Mouse (Mus musculus): Measurements from ENCODE around the gene Chchd5. TPM values are rescaled to one million over a fixed set of nuclear protein-coding genes. Genes with fewer than 3 reads are reported as not detected.
A peak's percentile ranks its signal among the peaks of the same experiment; 100 is the strongest.

Chchd5 gene
- 26.8 and 26.9 TPM in 2 replicates for polyA plus RNA-seq (2014; fragmentation: Nextera tagmentation; extraction: Ambion mirVana)

- 0% methylated on average over 35 of the region's 35 CpGs for WGBS
Observed at GRCm38 (mm10) chr2:129129412-129129929, at the start of gene Chchd5. TSS of gene Chchd5 (plus strand) at chr2:129129700.

GRCm38 (mm10) chr2:129081097-129081496 lies 48.4 kb upstream of the Chchd5 start:
- H3K4me3 ChIP-seq (ENCODE audit: low read length) = no peak overlapping the region
- WGBS = 71% methylated on average over 13 of the region's 13 CpGs
- H3K9me3 ChIP-seq (ENCODE audit: control insufficient read depth, low read length) = peaks cover 3% of the 10 kb centered on the region; the same call in 1 of the 2 replicates
- no peak for ATAC-seq (ENCODE audit: low FRiP score, low TSS enrichment)
- no peaks in the 10 kb centered on the region for H3K27me3 ChIP-seq (ENCODE audit: control insufficient read depth, insufficient read depth, low read length)
- no peak overlapping the region for H3K4me2 ChIP-seq (replicated peaks; ENCODE audit: low read depth, low read length)
- H3K9ac ChIP-seq (ENCODE audit: low read depth, low read length) = no peak overlapping the region
- H3K36me3 ChIP-seq (ENCODE audit: control insufficient read depth, insufficient read depth, low read length) = peaks cover 46% of the 10 kb centered on the region; the same call in 1 of the 2 replicates
- no peaks in the 10 kb centered on the region for H3K4me1 ChIP-seq (ENCODE audit: control insufficient read depth, insufficient read depth, low read length)
- no peak overlapping the region for H3K27ac ChIP-seq (ENCODE audit: low read depth, low read length)

More at GRCm38 (mm10) chr2:129129412-129129929, at the start of gene Chchd5:
- peak within 1 kb of the TSS; percentile 76 for H3K9ac ChIP-seq (ENCODE audit: low read depth, low read length)
- H3K4me3 ChIP-seq (ENCODE audit: low read length) = peak within 1 kb of the TSS; percentile 64
- H3K9me3 ChIP-seq (ENCODE audit: control insufficient read depth, low read length) = peaks cover 5% of the 10 kb centered on the region; the same call in 1 of the 2 replicates
- H3K27ac ChIP-seq (ENCODE audit: low read depth, low read length) = peak within 1 kb of the TSS; percentile 90
- H3K36me3 ChIP-seq (ENCODE audit: control insufficient read depth, insufficient read depth, low read length) = peaks cover 42% of the 10 kb centered on the region
- H3K4me2 ChIP-seq (replicated peaks; ENCODE audit: low read depth, low read length) = peak within 1 kb of the TSS; percentile 61
- H3K27me3 ChIP-seq (ENCODE audit: control insufficient read depth, insufficient read depth, low read length) = no peaks in the 10 kb centered on the region
- peaks cover 6% of the 10 kb centered on the region for H3K4me1 ChIP-seq (ENCODE audit: control insufficient read depth, insufficient read depth, low read length)
- ATAC-seq (ENCODE audit: low FRiP score, low TSS enrichment) = peak; percentile 100

GRCm38 (mm10) chr2:129083514-129083913 lies 46.0 kb upstream of the Chchd5 start:
- ATAC-seq (ENCODE audit: low FRiP score, low TSS enrichment) = no peak
- H3K27me3 ChIP-seq (ENCODE audit: control insufficient read depth, insufficient read depth, low read length) = no peaks in the 10 kb centered on the region
- peaks cover 3% of the 10 kb centered on the region; the same call in 1 of the 2 replicates for H3K9me3 ChIP-seq (ENCODE audit: control insufficient read depth, low read length)
- no peak overlapping the region for H3K9ac ChIP-seq (ENCODE audit: low read depth, low read length)
- H3K36me3 ChIP-seq (ENCODE audit: control insufficient read depth, insufficient read depth, low read length) = peaks cover 39% of the 10 kb centered on the region; the same call in 1 of the 2 replicates
- 97% methylated on average over 5 of the region's 5 CpGs for WGBS
- H3K4me2 ChIP-seq (replicated peaks; ENCODE audit: low read depth, low read length) = no peak overlapping the region
- H3K27ac ChIP-seq (ENCODE audit: low read depth, low read length) = no peak overlapping the region
- H3K4me3 ChIP-seq (ENCODE audit: low read length) = no peak overlapping the region
- H3K4me1 ChIP-seq (ENCODE audit: control insufficient read depth, insufficient read depth, low read length) = no peaks in the 10 kb centered on the region

- no peak for ATAC-seq (ENCODE audit: low FRiP score, low TSS enrichment)
- Histone ChIP-seq H3K9ac (ENCODE audit: low read depth, low read length) (no peak overlapping the region), H3K27ac (ENCODE audit: low read depth, low read length) (no peak overlapping the region), H3K36me3 (ENCODE audit: control insufficient read depth, insufficient read depth, low read length) (peaks cover 42% of the 10 kb centered on the region), H3K4me2 (replicated peaks; ENCODE audit: low read depth, low read length) (no peak overlapping the region), H3K27me3 (ENCODE audit: control insufficient read depth, insufficient read depth, low read length) (no peaks in the 10 kb centered on the region), H3K4me1 (ENCODE audit: control insufficient read depth, insufficient read depth, low read length) (no peaks in the 10 kb centered on the region), H3K9me3 (ENCODE audit: control insufficient read depth, low read length) (peaks cover 3% of the 10 kb centered on the region; the same call in 1 of the 2 replicates), H3K4me3 (ENCODE audit: low read length) (no peak overlapping the region)
- 54% methylated on average over 2 of the region's 2 CpGs for WGBS
Observed at GRCm38 (mm10) chr2:129084959-129085358, 44.5 kb upstream of the Chchd5 start.

DNA sequence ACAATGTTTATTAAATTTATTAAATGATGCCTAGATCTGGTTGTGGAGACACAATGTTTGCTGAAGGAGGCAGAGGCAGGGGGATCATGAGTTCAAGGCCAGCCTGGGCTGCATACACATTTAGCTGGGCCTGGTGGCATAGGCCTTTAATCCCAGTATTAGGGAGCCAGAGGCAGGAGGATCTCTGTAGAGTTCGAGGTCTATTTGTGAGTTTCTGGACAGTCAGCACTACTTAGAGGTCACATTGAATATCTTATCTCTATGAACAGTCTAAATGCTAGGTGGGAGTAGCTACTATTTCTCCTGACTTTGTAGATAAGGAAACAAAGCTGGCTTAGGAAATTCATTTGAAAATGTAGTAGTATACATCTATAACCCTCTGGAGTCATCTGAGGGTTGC lies 42.0 kb upstream of the Chchd5 start:
- Histone ChIP-seq H3K9ac (ENCODE audit: low read depth, low read length) (no peak overlapping the region), H3K9me3 (ENCODE audit: control insufficient read depth, low read length) (peaks cover 3% of the 10 kb centered on the region; the same call in 1 of the 2 replicates), H3K4me3 (ENCODE audit: low read length) (no peak overlapping the region), H3K27me3 (ENCODE audit: control insufficient read depth, insufficient read depth, low read length) (no peaks in the 10 kb centered on the region), H3K4me1 (ENCODE audit: control insufficient read depth, insufficient read depth, low read length) (no peaks in the 10 kb centered on the region), H3K36me3 (ENCODE audit: control insufficient read depth, insufficient read depth, low read length) (peaks cover 32% of the 10 kb centered on the region), H3K4me2 (replicated peaks; ENCODE audit: low read depth, low read length) (no peak overlapping the region), H3K27ac (ENCODE audit: low read depth, low read length) (no peak overlapping the region)
- ATAC-seq (ENCODE audit: low FRiP score, low TSS enrichment) = no peak
- 93% methylated on average over 1 of the region's 1 CpGs for WGBS

DNA sequence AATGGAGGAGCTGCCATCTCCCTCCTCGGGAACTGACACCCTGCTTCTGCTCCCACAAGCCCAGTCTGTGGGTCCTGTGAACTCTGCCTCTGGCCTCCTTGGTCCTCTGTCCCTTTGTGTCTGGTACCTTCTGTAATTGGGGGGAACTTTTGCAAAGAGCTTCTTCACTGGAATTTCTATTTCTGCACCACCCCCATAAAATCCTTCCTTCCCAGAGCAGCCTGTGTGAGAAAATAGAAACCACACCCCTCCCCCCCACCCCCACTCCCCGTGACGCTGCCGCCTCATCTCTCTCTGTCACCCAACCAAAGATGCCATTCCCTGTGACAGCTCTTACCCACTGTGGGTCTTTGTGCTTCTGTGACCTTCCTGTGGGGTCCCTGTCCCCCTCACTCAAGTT lies 39.1 kb upstream of the Chchd5 start:
- Histone ChIP-seq H3K27me3 (ENCODE audit: control insufficient read depth, insufficient read depth, low read length) (no peaks in the 10 kb centered on the region), H3K36me3 (ENCODE audit: control insufficient read depth, insufficient read depth, low read length) (peaks cover 44% of the 10 kb centered on the region), H3K9me3 (ENCODE audit: control insufficient read depth, low read length) (no peaks in the 10 kb centered on the region; the same call in 1 of the 2 replicates), H3K4me2 (replicated peaks; ENCODE audit: low read depth, low read length) (no peak overlapping the region), H3K9ac (ENCODE audit: low read depth, low read length) (no peak overlapping the region), H3K27ac (ENCODE audit: low read depth, low read length) (no peak overlapping the region), H3K4me3 (ENCODE audit: low read length) (no peak overlapping the region), H3K4me1 (ENCODE audit: control insufficient read depth, insufficient read depth, low read length) (no peaks in the 10 kb centered on the region)
- 68% methylated on average over 4 of the region's 4 CpGs for WGBS
- ATAC-seq (ENCODE audit: low FRiP score, low TSS enrichment) = no peak

- H3K27ac ChIP-seq (ENCODE audit: low read depth, low read length) = no peak overlapping the region
- H3K27me3 ChIP-seq (ENCODE audit: control insufficient read depth, insufficient read depth, low read length) = no peaks in the 10 kb centered on the region
- ATAC-seq (ENCODE audit: low FRiP score, low TSS enrichment) = no peak
- H3K4me1 ChIP-seq (ENCODE audit: control insufficient read depth, insufficient read depth, low read length) = no peaks in the 10 kb centered on the region
- 83% methylated on average over 12 of the region's 12 CpGs for WGBS
- H3K4me2 ChIP-seq (replicated peaks; ENCODE audit: low read depth, low read length) = no peak overlapping the region
- H3K9ac ChIP-seq (ENCODE audit: low read depth, low read length) = no peak overlapping the region
- no peak overlapping the region for H3K4me3 ChIP-seq (ENCODE audit: low read length)
- H3K36me3 ChIP-seq (ENCODE audit: control insufficient read depth, insufficient read depth, low read length) = peaks cover 33% of the 10 kb centered on the region
- no peaks in the 10 kb centered on the region for H3K9me3 ChIP-seq (ENCODE audit: control insufficient read depth, low read length)
Observed at GRCm38 (mm10) chr2:129092810-129093209, 36.7 kb upstream of the Chchd5 start.

DNA sequence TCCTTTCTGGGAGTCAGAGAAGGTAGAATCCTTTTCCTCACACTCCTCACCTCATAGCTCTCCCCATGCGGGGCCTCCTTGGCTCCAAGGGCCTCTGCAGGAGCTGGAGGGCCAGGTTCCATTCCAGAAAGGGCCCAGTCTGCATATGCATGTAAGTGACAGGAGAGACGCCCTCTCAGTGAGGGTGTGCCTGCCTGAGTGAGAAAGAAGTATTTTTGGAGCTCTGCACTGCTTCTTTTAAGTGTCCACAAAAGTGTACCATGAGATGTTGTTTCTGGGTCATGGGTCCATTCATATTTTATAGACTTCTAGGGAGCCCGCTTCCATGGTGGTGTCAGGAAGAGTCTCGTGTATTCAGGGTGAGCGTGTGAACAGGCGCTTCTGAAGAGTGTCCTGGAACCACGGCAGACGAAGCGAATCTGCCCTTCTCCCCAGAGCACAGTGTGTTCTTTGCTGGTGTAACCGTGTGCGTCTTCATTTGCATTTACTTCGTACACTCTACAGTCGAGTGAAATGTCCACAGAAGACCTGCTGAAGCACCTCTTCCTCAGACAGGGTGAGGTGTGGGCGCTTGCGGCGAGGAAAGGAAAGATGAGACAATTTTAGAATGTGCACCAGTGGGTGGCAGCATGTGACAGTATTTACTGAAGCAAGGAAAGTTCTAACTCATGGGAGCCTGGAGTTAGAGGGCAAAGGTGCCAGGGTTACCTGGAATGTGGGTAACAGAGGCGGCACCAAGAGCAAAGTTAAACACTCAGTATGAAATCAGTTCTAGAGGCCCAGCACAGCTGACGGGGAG lies 35.4 kb upstream of the Chchd5 start:
- no peak overlapping the region for H3K4me3 ChIP-seq (ENCODE audit: low read length)
- 88% methylated on average over 18 of the region's 18 CpGs for WGBS

GRCm38 (mm10) chr2:129100784-129101310 lies 28.7 kb upstream of the Chchd5 start, which contains the start of gene Polr1b:
TSS of gene Polr1b (plus strand) at chr2:129100995.
- no peaks in the 10 kb centered on the region for H3K9me3 ChIP-seq (ENCODE audit: control insufficient read depth, low read length)
- H3K4me2 ChIP-seq (replicated peaks; ENCODE audit: low read depth, low read length) = peak within 1 kb of the TSS; percentile 61
- H3K4me3 ChIP-seq (ENCODE audit: low read length) = peak within 1 kb of the TSS; percentile 85
- no peak within 1 kb of the TSS for H3K27ac ChIP-seq (ENCODE audit: low read depth, low read length)
- H3K9ac ChIP-seq (ENCODE audit: low read depth, low read length) = peak within 1 kb of the TSS; percentile 75
- H3K36me3 ChIP-seq (ENCODE audit: control insufficient read depth, insufficient read depth, low read length) = peaks cover 29% of the 10 kb centered on the region
- ATAC-seq (ENCODE audit: low FRiP score, low TSS enrichment) = peak; percentile 99
- WGBS = under 1% methylated on average over 35 of the region's 35 CpGs
- no peaks in the 10 kb centered on the region for H3K27me3 ChIP-seq (ENCODE audit: control insufficient read depth, insufficient read depth, low read length)
- peaks cover 4% of the 10 kb centered on the region; the same call in 1 of the 2 replicates for H3K4me1 ChIP-seq (ENCODE audit: control insufficient read depth, insufficient read depth, low read length)

More for the DNA sequence above, 35.4 kb upstream of the Chchd5 start:
- Histone ChIP-seq H3K9me3 (ENCODE audit: control insufficient read depth, low read length) (no peaks in the 10 kb centered on the region), H3K27ac (ENCODE audit: low read depth, low read length) (no peak overlapping the region), H3K4me1 (ENCODE audit: control insufficient read depth, insufficient read depth, low read length) (no peaks in the 10 kb centered on the region), H3K27me3 (ENCODE audit: control insufficient read depth, insufficient read depth, low read length) (no peaks in the 10 kb centered on the region), H3K9ac (ENCODE audit: low read depth, low read length) (no peak overlapping the region), H3K36me3 (ENCODE audit: control insufficient read depth, insufficient read depth, low read length) (peaks cover 25% of the 10 kb centered on the region), H3K4me2 (replicated peaks; ENCODE audit: low read depth, low read length) (no peak overlapping the region)
- no peak for ATAC-seq (ENCODE audit: low FRiP score, low TSS enrichment)
